Mouse (Mus musculus) thymus, adult 2 months (tissue): ENCODE results near the gene Nfkbie. TPM values are rescaled to one million over a fixed set of nuclear protein-coding genes. Genes with fewer than 3 reads are reported as not detected.

Experiments used
- DNase-seq: peaks from one replicate; pipeline ENCODE4 v3.0.0; 2021
- H3K27ac ChIP-seq: fragments of 200-500 bp; 2 replicates; pipeline ENCODE4 v1.5.1; 2012; ENCODE audit warnings: low read length, control low read depth; ENCODE audit not compliant: control insufficient read depth, insufficient read depth
- H3K27me3 ChIP-seq: fragments of 200-500 bp; 2 replicates; pipeline ENCODE4 v1.6.1; 2012; ENCODE audit warnings: mild to moderate bottlenecking, low read length, moderate library complexity, mixed read lengths; ENCODE audit not compliant: control insufficient read depth, insufficient read depth
- H3K36me3 ChIP-seq: fragments of 200-500 bp; 2 replicates; pipeline ENCODE4 v1.6.1; 2012; ENCODE audit warnings: mild to moderate bottlenecking, low read length, moderate library complexity; ENCODE audit not compliant: control insufficient read depth, insufficient read depth
- H3K4me1 ChIP-seq: fragments of 200-500 bp; replicated peaks from 2 replicates; pipeline ENCODE4 v1.6.1; 2012; ENCODE audit warnings: low read length; ENCODE audit not compliant: control insufficient read depth, insufficient read depth
- H3K4me3 ChIP-seq: fragments of 200-500 bp; 2 replicates; pipeline ENCODE4 v1.5.1; 2012; ENCODE audit warnings: mild to moderate bottlenecking, low read length, control low read depth, moderate library complexity; ENCODE audit not compliant: control insufficient read depth, insufficient read depth
- CTCF ChIP-seq: fragments of 200-500 bp; IDR thresholded peaks from 2 replicates; pipeline ENCODE4 v1.5.1; 2012; ENCODE audit warnings: mild to moderate bottlenecking, control low read depth, low read length, moderate library complexity, borderline replicate concordance; ENCODE audit not compliant: control insufficient read depth, poor library complexity, insufficient read depth; ENCODE audit errors: extremely low read depth
- POLR2A ChIP-seq: fragments of 200-500 bp; IDR thresholded peaks from 2 replicates; pipeline ENCODE4 v1.6.1; 2012; ENCODE audit warnings: mild to moderate bottlenecking, low read length, control low read depth, moderate library complexity; ENCODE audit not compliant: control insufficient read depth, poor library complexity, insufficient read depth; ENCODE audit errors: extremely low read depth
- WGBS: fragments of 180-500 bp; shearing (Covaris S2); methylation state at CpG from one replicate; pipeline ENCODE4 v1.1.7; 2018; 5-methylcytosine and 5-hydroxymethylcytosine counted together
- polyA plus RNA-seq: library from polyadenylated mRNA; depleted of rRNA; stranded (reverse); fragments of >200 nt; gene quantifications from 2 replicates; pipeline ENCODE4 v1.2.3, GENCODE M21; 2012

Nfkbie gene
- polyA plus RNA-seq, 1 experiment = 64.5 TPM

- WGBS = 100% methylated on average over 2 of the region's 2 CpGs
- Histone ChIP-seq H3K4me3 (no peak overlapping the region), H3K4me1 (peaks cover 39% of the 10 kb centered on the region), H3K27me3 (no peaks in the 10 kb centered on the region), H3K27ac (no peak overlapping the region), H3K36me3 (no peaks in the 10 kb centered on the region)
- DNase-seq = no peak
- TF ChIP-seq POLR2A = no peak
- TF ChIP-seq CTCF = no peak
Measured at GRCm38 (mm10) chr17:45598376-45598775, 42.9 kb downstream of the Nfkbie start.

GRCm38 (mm10) chr17:45598891-45599290, 43.4 kb downstream of the Nfkbie start:
- no peaks in the 10 kb centered on the region for H3K27me3 ChIP-seq
- no peak for DNase-seq
- 91% methylated on average over 3 of the region's 3 CpGs for WGBS
- peaks cover 34% of the 10 kb centered on the region for H3K4me1 ChIP-seq
- H3K4me3 ChIP-seq = no peak overlapping the region
- no peak overlapping the region for H3K27ac ChIP-seq
- H3K36me3 ChIP-seq = no peaks in the 10 kb centered on the region
- no peak for TF ChIP-seq POLR2A
- TF ChIP-seq CTCF = no peak

GRCm38 (mm10) chr17:45599446-45600242, 44.1 kb downstream of the Nfkbie start, which contains the start of gene Slc29a1:
Gene Slc29a1, minus strand, starts transcription at chr17:45599606.
- H3K4me1 ChIP-seq = peaks cover 28% of the 10 kb centered on the region
- 28% methylated on average over 32 of the region's 32 CpGs for WGBS
- no peak for DNase-seq
- no peaks in the 10 kb centered on the region for H3K27me3 ChIP-seq
- no peaks in the 10 kb centered on the region for H3K36me3 ChIP-seq
- TF ChIP-seq CTCF (no peak), POLR2A (no peak)
- H3K4me3 ChIP-seq = no peak within 1 kb of the TSS
- H3K27ac ChIP-seq = no peak within 1 kb of the TSS

GRCm38 (mm10) chr17:45600267-45600666, 44.8 kb downstream of the Nfkbie start:
- no peaks in the 10 kb centered on the region for H3K27me3 ChIP-seq
- no peak overlapping the region for H3K4me3 ChIP-seq
- no peaks in the 10 kb centered on the region for H3K36me3 ChIP-seq
- no peak overlapping the region for H3K27ac ChIP-seq
- no peak for DNase-seq
- 93% methylated on average over 8 of the region's 8 CpGs for WGBS
- TF ChIP-seq POLR2A (no peak), CTCF (no peak)
- H3K4me1 ChIP-seq = peaks cover 24% of the 10 kb centered on the region

GRCm38 (mm10) chr17:45601325-45601724, 45.8 kb downstream of the Nfkbie start:
- Histone ChIP-seq H3K4me1 (peaks cover 16% of the 10 kb centered on the region), H3K4me3 (no peak overlapping the region), H3K27ac (no peak overlapping the region), H3K36me3 (no peaks in the 10 kb centered on the region), H3K27me3 (no peaks in the 10 kb centered on the region)
- DNase-seq = no peak
- 93% methylated on average over 22 of the region's 22 CpGs for WGBS
- no peak for TF ChIP-seq POLR2A
- TF ChIP-seq CTCF = no peak

GRCm38 (mm10) chr17:45601877-45602304, 46.4 kb downstream of the Nfkbie start, which contains the start of gene Mymx:
Gene Mymx, minus strand, starts transcription at chr17:45602102.
- Histone ChIP-seq H3K4me1 (peaks cover 10% of the 10 kb centered on the region), H3K27ac (no peak within 1 kb of the TSS), H3K27me3 (no peaks in the 10 kb centered on the region), H3K36me3 (no peaks in the 10 kb centered on the region), H3K4me3 (no peak within 1 kb of the TSS)
- 96% methylated on average over 6 of the region's 6 CpGs for WGBS
- TF ChIP-seq POLR2A (no peak), CTCF (no peak)
- no peak for DNase-seq

GRCm38 (mm10) chr17:45602984-45603383, 47.5 kb downstream of the Nfkbie start:
- TF ChIP-seq CTCF = no peak
- no peak for TF ChIP-seq POLR2A
- Histone ChIP-seq H3K27ac (no peak overlapping the region), H3K36me3 (no peaks in the 10 kb centered on the region), H3K4me3 (no peak overlapping the region), H3K27me3 (no peaks in the 10 kb centered on the region), H3K4me1 (peaks cover 5% of the 10 kb centered on the region)
- 82% methylated on average over 3 of the region's 3 CpGs for WGBS
- DNase-seq = no peak
